Mouse (Mus musculus): ENCODE data around the gene Cnot10.

Cnot10 gene

GRCm38 (mm10) chr9:114649371-114649770, 9.4 kb upstream of the Cnot10 start:
- no peak for DNase-seq (ENCODE audit: low read depth)

GRCm38 (mm10) chr9:114648472-114648871, 8.5 kb upstream of the Cnot10 start:
- peak; percentile 74 for DNase-seq (ENCODE audit: low read depth)

GRCm38 (mm10) chr9:114647506-114648432, 7.8 kb upstream of the Cnot10 start:
- peak; percentile 21 for DNase-seq (ENCODE audit: low read depth)

- DNase-seq (ENCODE audit: low read depth), result no peak
Measured at GRCm38 (mm10) chr9:114646556-114647505, 6.8 kb upstream of the Cnot10 start.

- peak; percentile 12 for DNase-seq (ENCODE audit: low read depth)
Measured at GRCm38 (mm10) chr9:114639186-114639748, 717 bp downstream of the Cnot10 start.

GRCm38 (mm10) chr9:114636751-114637150, 3.2 kb downstream of the Cnot10 start:
- no peak for DNase-seq (ENCODE audit: low read depth)

GRCm38 (mm10) chr9:114636150-114636549, 3.8 kb downstream of the Cnot10 start:
- DNase-seq (ENCODE audit: low read depth), result no peak

- no peak for DNase-seq (ENCODE audit: low read depth)
Measured at GRCm38 (mm10) chr9:114632331-114632730, 7.7 kb downstream of the Cnot10 start.

GRCm38 (mm10) chr9:114626726-114627125, 13.3 kb downstream of the Cnot10 start:
- DNase-seq (ENCODE audit: low read depth), result peak; percentile 14

GRCm38 (mm10) chr9:114624178-114624577, 15.8 kb downstream of the Cnot10 start:
- no peak for DNase-seq (ENCODE audit: low read depth)

- DNase-seq (ENCODE audit: low read depth), result no peak
Measured at GRCm38 (mm10) chr9:114621149-114621548, 18.8 kb downstream of the Cnot10 start.

- peak; percentile 43 for DNase-seq (ENCODE audit: low read depth)
Measured at GRCm38 (mm10) chr9:114614176-114614953, 25.6 kb downstream of the Cnot10 start.

GRCm38 (mm10) chr9:114613026-114613425, 27.0 kb downstream of the Cnot10 start:
- DNase-seq (ENCODE audit: low read depth), result peak; percentile 72

- no peak for DNase-seq (ENCODE audit: low read depth)
Measured at GRCm38 (mm10) chr9:114612566-114612965, 27.4 kb downstream of the Cnot10 start.

- no peak for DNase-seq (ENCODE audit: low read depth)
Measured at GRCm38 (mm10) chr9:114610266-114610665, 29.7 kb downstream of the Cnot10 start.

- DNase-seq (ENCODE audit: low read depth), result no peak
Measured at GRCm38 (mm10) chr9:114603876-114604540, 36.0 kb downstream of the Cnot10 start.

- DNase-seq (ENCODE audit: low read depth), result no peak
Measured at GRCm38 (mm10) chr9:114601096-114601495, 38.9 kb downstream of the Cnot10 start.

- DNase-seq (ENCODE audit: low read depth), result peak; percentile 51
Measured at GRCm38 (mm10) chr9:114585017-114585345, 55.0 kb downstream of the Cnot10 start.

GRCm38 (mm10) chr9:114584183-114585016, 55.6 kb downstream of the Cnot10 start:
- peak; percentile 76 for DNase-seq (ENCODE audit: low read depth)

- DNase-seq (ENCODE audit: low read depth), result peak; percentile 45
Measured at GRCm38 (mm10) chr9:114583812-114584182, 56.2 kb downstream of the Cnot10 start.
